Comparison of ENCODE assay signal across 8 mouse cellular contexts in genomic region chr15:96665889-96666288, GRCm38 (mm10). TPM values are rescaled to one million over a fixed set of nuclear protein-coding genes. Genes with fewer than 3 reads are reported as not detected.
DNase-seq lines count a peak whose midpoint lies in the region; ATAC-seq lines count a peak whose summit lies in the region.

No protein-coding gene starts in this region.

- H3K9ac ChIP-seq in limb, embryonic 11.5 days (ENCODE audit: low read length), result no peak overlapping the region
- H3K9ac ChIP-seq in midbrain, embryonic 12.5 days (replicated peaks), result no peak overlapping the region

- WGBS in limb, embryonic 11.5 days, result 10% methylated on average over 3 of the region's 3 CpGs
- WGBS in midbrain, embryonic 12.5 days, result 6% methylated on average over 3 of the region's 3 CpGs

- no peak overlapping the region for H3K4me2 ChIP-seq in limb, embryonic 11.5 days (ENCODE audit: low read depth, severe bottlenecking)
- H3K4me2 ChIP-seq in midbrain, embryonic 12.5 days (replicated peaks), result no peak overlapping the region

- peak; percentile 51 for DNase-seq in ovary, postnatal 14 days (ENCODE audit: low spot score)
- no peak for DNase-seq in ovary, postnatal 36 days (ENCODE audit: low spot score)
- peak; percentile 60 for DNase-seq in kidney, adult 18-20 months
- peak; percentile 73 for DNase-seq in limb, embryonic 11.5 days (ENCODE audit: low spot score)
- DNase-seq in spleen, postnatal 14 days (ENCODE audit: low spot score in 2 of 2), result peak; percentile 42 to 68

- no peak overlapping the region for H3K4me3 ChIP-seq in limb, embryonic 11.5 days (ENCODE audit: low read depth, low read length)
- H3K4me3 ChIP-seq in midbrain, embryonic 12.5 days, result no peak overlapping the region

- H3K27me3 ChIP-seq in limb, embryonic 11.5 days (ENCODE audit: control insufficient read depth, insufficient read depth, low read length), result no peaks in the 10 kb centered on the region
- 0 out of 2 replicates have a peak, but pooled peaks cover 1% of the 10 kb centered on the region for H3K27me3 ChIP-seq in midbrain, embryonic 12.5 days

- peak; percentile 87 for ATAC-seq in common myeloid progenitor, adult 5-6 weeks (replicated peaks; ENCODE audit: low read depth, poor library complexity, severe bottlenecking)
- peak; percentile 74 for ATAC-seq in granulocyte monocyte progenitor cell, adult 5-6 weeks (replicated peaks; ENCODE audit: poor library complexity, severe bottlenecking)
- ATAC-seq in limb, embryonic 11.5 days (ENCODE audit: insufficient number of reproducible peaks, low FRiP score, low TSS enrichment, low read depth), result no peak
- ATAC-seq in midbrain, embryonic 12.5 days (ENCODE audit: low FRiP score, low read depth), result peak; percentile 66; the same call in 1 of the 2 replicates

- no peak overlapping the region for H3K27ac ChIP-seq in limb, embryonic 11.5 days (replicated peaks; ENCODE audit: low read depth, low read length)
- no peak overlapping the region for H3K27ac ChIP-seq in midbrain, embryonic 12.5 days (replicated peaks)

- no peaks in the 10 kb centered on the region for H3K36me3 ChIP-seq in limb, embryonic 11.5 days (ENCODE audit: control insufficient read depth, insufficient read depth, low read length)
- H3K36me3 ChIP-seq in midbrain, embryonic 12.5 days, result no peaks in the 10 kb centered on the region

- no peaks in the 10 kb centered on the region for H3K9me3 ChIP-seq in limb, embryonic 11.5 days (ENCODE audit: control insufficient read depth, low read length)
- no peaks in the 10 kb centered on the region for H3K9me3 ChIP-seq in midbrain, embryonic 12.5 days

- no peaks in the 10 kb centered on the region for H3K4me1 ChIP-seq in limb, embryonic 11.5 days (ENCODE audit: control insufficient read depth, insufficient read depth, low read length)
- H3K4me1 ChIP-seq in midbrain, embryonic 12.5 days, result no peaks in the 10 kb centered on the region

RNA-seq across cellular contexts. Expression of gene Slc38a1, which starts 23.2 kb away (rescaled TPM):
- total RNA-seq in common myeloid progenitor, adult 5-6 weeks (2017), result 74.6 and 85.3 TPM in 2 replicates
- 93.0 and 110 TPM in 2 replicates for total RNA-seq in granulocyte monocyte progenitor cell, adult 5-6 weeks (2014; fragmentation: Nextera tagmentation)
- total RNA-seq in granulocyte monocyte progenitor cell, adult 5-6 weeks (2017), result 63.9 and 67.5 TPM in 2 replicates
- 132 and 143 TPM in 2 replicates for polyA plus RNA-seq in limb, embryonic 11.5 days (2014; fragmentation: Nextera tagmentation; extraction: Ambion mirVana)
- 149 and 150 TPM in 2 replicates for polyA plus RNA-seq in midbrain, embryonic 12.5 days (2016; fragmentation: Nextera tagmentation; extraction: Ambion mirVana)

RNA-seq across cellular contexts. Expression of gene Slc38a2, which starts 33.6 kb away (rescaled TPM):
- 85.6 and 103 TPM in 2 replicates for total RNA-seq in common myeloid progenitor, adult 5-6 weeks (2017)
- 89.2 and 112 TPM in 2 replicates for total RNA-seq in granulocyte monocyte progenitor cell, adult 5-6 weeks (2014; fragmentation: Nextera tagmentation)
- 84.0 and 92.8 TPM in 2 replicates for total RNA-seq in granulocyte monocyte progenitor cell, adult 5-6 weeks (2017)
- 245 and 250 TPM in 2 replicates for polyA plus RNA-seq in limb, embryonic 11.5 days (2014; fragmentation: Nextera tagmentation; extraction: Ambion mirVana)
- 190 and 201 TPM in 2 replicates for polyA plus RNA-seq in midbrain, embryonic 12.5 days (2016; fragmentation: Nextera tagmentation; extraction: Ambion mirVana)
